Mouse (Mus musculus): ENCODE measurements at regions not wholly inside any gene's neighbourhood (a gene's known extent, or its start where the extent isn't known, plus 50 kb on each side); places are given as distances from the start of the nearest gene placed in this dataset.

DNA sequence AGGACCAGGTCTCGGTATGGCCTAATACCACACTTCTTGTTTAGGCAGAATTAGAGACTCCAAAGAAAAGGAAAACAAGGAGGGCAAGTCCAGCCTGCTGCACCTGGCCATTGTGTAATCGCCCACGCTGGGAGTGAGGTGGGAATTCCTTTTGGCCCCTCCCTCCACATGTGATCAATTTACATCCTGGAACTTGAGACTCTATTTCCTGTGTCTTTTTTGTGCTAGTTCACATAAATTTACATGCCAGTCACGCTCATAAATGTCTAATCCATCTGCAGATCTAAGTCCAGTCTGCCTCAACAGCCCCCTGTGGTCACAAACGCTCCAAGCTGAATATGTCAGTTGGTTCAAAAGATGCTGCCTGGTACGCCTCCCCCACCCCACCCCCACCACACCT lies 184.2 kb upstream of the Hmga2 start:
- no peak for DNase-seq (ENCODE audit: low spot score)
- Histone ChIP-seq H3K36me3 (ENCODE audit: control insufficient read depth, insufficient read depth, low read length) (no peaks in the 10 kb centered on the region), H3K27ac (ENCODE audit: low read depth, low read length) (no peak overlapping the region), H3K4me3 (ENCODE audit: low read depth, low read length) (no peak overlapping the region), H3K9ac (ENCODE audit: low read length) (no peak overlapping the region), H3K27me3 (ENCODE audit: control insufficient read depth, insufficient read depth, low read length) (no peaks in the 10 kb centered on the region), H3K9me3 (ENCODE audit: control insufficient read depth, low read length) (no peaks in the 10 kb centered on the region), H3K4me1 (replicated peaks; ENCODE audit: control insufficient read depth, insufficient read depth, low read length) (no peaks in the 10 kb centered on the region), H3K4me2 (ENCODE audit: low read depth, low read length, severe bottlenecking) (no peak overlapping the region)
- no peak for ATAC-seq (replicated peaks; ENCODE audit: low FRiP score)
- 49% methylated on average over 6 of the region's 6 CpGs for WGBS

DNA sequence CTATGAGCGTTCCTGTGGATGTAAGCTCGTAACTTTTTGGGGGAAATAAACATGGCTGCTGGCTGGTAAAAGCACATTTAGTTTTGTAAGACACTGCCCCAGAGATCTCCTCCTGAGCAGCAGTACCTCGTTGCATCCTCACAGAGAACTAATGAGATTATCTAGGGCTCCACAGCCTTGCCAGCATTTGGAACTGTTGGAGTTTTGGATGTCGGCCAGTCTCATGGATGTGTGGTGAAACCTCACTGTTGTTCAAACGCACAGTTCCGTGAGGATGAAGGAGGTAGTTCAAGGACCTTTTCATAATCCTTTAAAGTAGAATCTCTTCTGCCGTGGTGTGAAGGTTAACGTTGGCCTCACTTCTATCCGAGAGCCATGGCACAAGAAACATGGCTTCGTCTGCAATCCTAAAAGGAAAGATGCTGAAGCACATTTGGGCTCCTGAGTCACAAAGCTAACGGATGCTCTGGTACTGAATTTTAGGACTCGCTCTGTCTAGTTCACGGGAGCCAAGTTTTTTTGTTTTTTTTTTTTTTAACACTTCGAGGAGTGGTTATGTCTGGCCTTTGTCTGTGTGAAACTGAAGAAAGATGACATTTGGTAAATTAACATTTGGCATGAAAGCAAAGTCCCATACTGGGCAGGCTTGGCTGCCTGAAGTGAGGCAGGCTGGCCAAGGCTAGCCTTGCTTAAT lies 179.1 kb upstream of the Hmga2 start:
- 85% methylated on average over 14 of the region's 14 CpGs for WGBS
- no peaks in the 10 kb centered on the region for H3K27me3 ChIP-seq (ENCODE audit: control insufficient read depth, insufficient read depth, low read length)
- no peaks in the 10 kb centered on the region for H3K4me1 ChIP-seq (replicated peaks; ENCODE audit: control insufficient read depth, insufficient read depth, low read length)
- H3K9me3 ChIP-seq (ENCODE audit: control insufficient read depth, low read length) = no peaks in the 10 kb centered on the region
- ATAC-seq (replicated peaks; ENCODE audit: low FRiP score) (no peak), DNase-seq (ENCODE audit: low spot score) (no peak)
- no peaks in the 10 kb centered on the region for H3K36me3 ChIP-seq (ENCODE audit: control insufficient read depth, insufficient read depth, low read length)
- no peak overlapping the region for H3K9ac ChIP-seq (ENCODE audit: low read length)
- H3K4me2 ChIP-seq (ENCODE audit: low read depth, low read length, severe bottlenecking) = no peak overlapping the region
- no peak overlapping the region for H3K27ac ChIP-seq (ENCODE audit: low read depth, low read length)
- no peak overlapping the region for H3K4me3 ChIP-seq (ENCODE audit: low read depth, low read length)

- Histone ChIP-seq H3K4me1 (replicated peaks; ENCODE audit: control insufficient read depth, insufficient read depth, low read length) (peaks cover 3% of the 10 kb centered on the region; the same call in 1 of the 2 replicates), H3K27me3 (ENCODE audit: control insufficient read depth, insufficient read depth, low read length) (no peaks in the 10 kb centered on the region), H3K4me3 (ENCODE audit: low read depth, low read length) (no peak overlapping the region), H3K36me3 (ENCODE audit: control insufficient read depth, insufficient read depth, low read length) (no peaks in the 10 kb centered on the region), H3K9ac (ENCODE audit: low read length) (no peak overlapping the region), H3K4me2 (ENCODE audit: low read depth, low read length, severe bottlenecking) (no peak overlapping the region), H3K27ac (ENCODE audit: low read depth, low read length) (no peak overlapping the region), H3K9me3 (ENCODE audit: control insufficient read depth, low read length) (0 out of 2 replicates have a peak, but pooled peaks cover 2% of the 10 kb centered on the region)
- no peak for DNase-seq (ENCODE audit: low spot score)
- no peak for ATAC-seq (replicated peaks; ENCODE audit: low FRiP score)
- 87% methylated on average over 6 of the region's 6 CpGs for WGBS
Observed at GRCm38 (mm10) chr10:120652525-120653215, 176.4 kb upstream of the Hmga2 start.

DNA sequence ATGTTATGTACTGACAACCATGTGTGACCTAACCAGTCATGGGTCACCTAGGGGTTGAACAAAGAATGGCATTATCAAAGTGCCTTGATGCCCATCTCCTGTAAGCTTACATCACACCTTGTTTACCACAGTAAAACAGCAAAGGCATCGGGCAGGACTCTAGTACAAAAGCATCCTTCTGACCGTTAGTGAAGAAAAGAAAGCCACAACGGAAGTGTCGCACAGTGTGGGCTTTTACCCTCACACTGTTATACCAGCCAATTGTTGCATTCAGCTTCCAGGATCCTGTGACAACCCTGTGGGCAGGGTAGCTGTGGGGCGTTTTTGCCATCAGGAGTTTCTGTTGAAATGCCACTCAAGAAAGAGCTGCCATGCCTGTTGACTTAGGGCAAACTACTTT lies 175.6 kb upstream of the Hmga2 start:
- DNase-seq (ENCODE audit: low spot score) (no peak), ATAC-seq (replicated peaks; ENCODE audit: low FRiP score) (no peak)
- H3K9ac ChIP-seq (ENCODE audit: low read length) = no peak overlapping the region
- peaks cover 3% of the 10 kb centered on the region; the same call in 1 of the 2 replicates for H3K4me1 ChIP-seq (replicated peaks; ENCODE audit: control insufficient read depth, insufficient read depth, low read length)
- H3K36me3 ChIP-seq (ENCODE audit: control insufficient read depth, insufficient read depth, low read length) = no peaks in the 10 kb centered on the region
- no peak overlapping the region for H3K4me3 ChIP-seq (ENCODE audit: low read depth, low read length)
- 0 out of 2 replicates have a peak, but pooled peaks cover 2% of the 10 kb centered on the region for H3K9me3 ChIP-seq (ENCODE audit: control insufficient read depth, low read length)
- H3K27me3 ChIP-seq (ENCODE audit: control insufficient read depth, insufficient read depth, low read length) = no peaks in the 10 kb centered on the region
- H3K4me2 ChIP-seq (ENCODE audit: low read depth, low read length, severe bottlenecking) = no peak overlapping the region
- WGBS = 87% methylated on average over 5 of the region's 5 CpGs
- H3K27ac ChIP-seq (ENCODE audit: low read depth, low read length) = no peak overlapping the region

GRCm38 (mm10) chr10:120650336-120650735 lies 174.1 kb upstream of the Hmga2 start:
- ATAC-seq (replicated peaks; ENCODE audit: low FRiP score) = no peak
- peaks cover 3% of the 10 kb centered on the region; the same call in 1 of the 2 replicates for H3K4me1 ChIP-seq (replicated peaks; ENCODE audit: control insufficient read depth, insufficient read depth, low read length)
- WGBS = 95% methylated on average over 9 of the region's 9 CpGs
- H3K4me3 ChIP-seq (ENCODE audit: low read depth, low read length) = no peak overlapping the region
- H3K27me3 ChIP-seq (ENCODE audit: control insufficient read depth, insufficient read depth, low read length) = no peaks in the 10 kb centered on the region
- no peak overlapping the region for H3K4me2 ChIP-seq (ENCODE audit: low read depth, low read length, severe bottlenecking)
- no peak overlapping the region for H3K27ac ChIP-seq (ENCODE audit: low read depth, low read length)
- 0 out of 2 replicates have a peak, but pooled peaks cover 2% of the 10 kb centered on the region for H3K9me3 ChIP-seq (ENCODE audit: control insufficient read depth, low read length)
- DNase-seq (ENCODE audit: low spot score) = no peak
- H3K36me3 ChIP-seq (ENCODE audit: control insufficient read depth, insufficient read depth, low read length) = no peaks in the 10 kb centered on the region
- H3K9ac ChIP-seq (ENCODE audit: low read length) = no peak overlapping the region

GRCm38 (mm10) chr10:120648741-120649140 lies 172.5 kb upstream of the Hmga2 start:
- H3K27ac ChIP-seq (ENCODE audit: low read depth, low read length) = no peak overlapping the region
- 0 out of 2 replicates have a peak, but pooled peaks cover 2% of the 10 kb centered on the region for H3K9me3 ChIP-seq (ENCODE audit: control insufficient read depth, low read length)
- no peak overlapping the region for H3K4me3 ChIP-seq (ENCODE audit: low read depth, low read length)
- ATAC-seq (replicated peaks; ENCODE audit: low FRiP score) (no peak), DNase-seq (ENCODE audit: low spot score) (no peak)
- WGBS = 55% methylated on average over 3 of the region's 3 CpGs
- H3K27me3 ChIP-seq (ENCODE audit: control insufficient read depth, insufficient read depth, low read length) = no peaks in the 10 kb centered on the region
- H3K9ac ChIP-seq (ENCODE audit: low read length) = no peak overlapping the region
- peaks cover 3% of the 10 kb centered on the region; the same call in 1 of the 2 replicates for H3K4me1 ChIP-seq (replicated peaks; ENCODE audit: control insufficient read depth, insufficient read depth, low read length)
- no peaks in the 10 kb centered on the region for H3K36me3 ChIP-seq (ENCODE audit: control insufficient read depth, insufficient read depth, low read length)
- H3K4me2 ChIP-seq (ENCODE audit: low read depth, low read length, severe bottlenecking) = no peak overlapping the region

DNA sequence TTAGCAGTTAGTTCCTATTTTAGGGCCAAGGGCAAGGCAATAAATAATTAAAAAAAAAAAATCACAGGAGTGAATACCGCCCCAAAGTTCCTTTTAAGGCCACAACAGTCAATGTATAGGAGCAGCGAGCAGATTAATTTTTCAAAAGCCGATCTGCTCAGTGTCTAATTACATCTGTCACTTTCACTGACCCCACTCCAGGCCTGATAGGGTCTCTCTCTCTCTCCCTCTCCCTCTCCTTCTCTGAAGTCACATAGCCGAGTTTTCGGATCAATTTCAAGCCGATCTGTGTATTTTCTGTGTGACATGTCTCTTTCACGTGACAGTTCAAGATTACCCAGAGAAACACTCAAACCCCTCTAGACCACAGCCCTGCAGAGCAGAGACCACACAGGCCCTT lies 171.8 kb upstream of the Hmga2 start:
- H3K9ac ChIP-seq (ENCODE audit: low read length) = no peak overlapping the region
- H3K36me3 ChIP-seq (ENCODE audit: control insufficient read depth, insufficient read depth, low read length) = no peaks in the 10 kb centered on the region
- no peak overlapping the region for H3K4me2 ChIP-seq (ENCODE audit: low read depth, low read length, severe bottlenecking)
- no peak overlapping the region for H3K27ac ChIP-seq (ENCODE audit: low read depth, low read length)
- WGBS = 47% methylated on average over 7 of the region's 7 CpGs
- peaks cover 3% of the 10 kb centered on the region; the same call in 1 of the 2 replicates for H3K4me1 ChIP-seq (replicated peaks; ENCODE audit: control insufficient read depth, insufficient read depth, low read length)
- ATAC-seq (replicated peaks; ENCODE audit: low FRiP score) (no peak), DNase-seq (ENCODE audit: low spot score) (no peak)
- no peaks in the 10 kb centered on the region for H3K27me3 ChIP-seq (ENCODE audit: control insufficient read depth, insufficient read depth, low read length)
- H3K4me3 ChIP-seq (ENCODE audit: low read depth, low read length) = no peak overlapping the region
- 0 out of 2 replicates have a peak, but pooled peaks cover 2% of the 10 kb centered on the region for H3K9me3 ChIP-seq (ENCODE audit: control insufficient read depth, low read length)

GRCm38 (mm10) chr10:120647323-120647722 lies 171.1 kb upstream of the Hmga2 start:
- peak overlapping the region; percentile 41; the same call in 1 of the 2 replicates for H3K9ac ChIP-seq (ENCODE audit: low read length)
- H3K27ac ChIP-seq (ENCODE audit: low read depth, low read length) = no peak overlapping the region
- no peaks in the 10 kb centered on the region for H3K36me3 ChIP-seq (ENCODE audit: control insufficient read depth, insufficient read depth, low read length)
- no peak overlapping the region for H3K4me3 ChIP-seq (ENCODE audit: low read depth, low read length)
- no peaks in the 10 kb centered on the region for H3K27me3 ChIP-seq (ENCODE audit: control insufficient read depth, insufficient read depth, low read length)
- peak overlapping the region; percentile 32; the same call in 1 of the 2 replicates for H3K4me2 ChIP-seq (ENCODE audit: low read depth, low read length, severe bottlenecking)
- ATAC-seq (replicated peaks; ENCODE audit: low FRiP score) = 0 out of 2 replicates have a peak, but pooled peaks have one; percentile 27
- whole genome bisulfite sequencing = 49% methylated on average over 3 of the region's 3 CpGs
- no peak for DNase-seq (ENCODE audit: low spot score)
- H3K4me1 ChIP-seq (replicated peaks; ENCODE audit: control insufficient read depth, insufficient read depth, low read length) = peaks cover 3% of the 10 kb centered on the region; the same call in 1 of the 2 replicates
- 0 out of 2 replicates have a peak, but pooled peaks cover 2% of the 10 kb centered on the region for H3K9me3 ChIP-seq (ENCODE audit: control insufficient read depth, low read length)

Measured in forebrain, embryonic 11.5 days (tissue).